Mouse (Mus musculus): Measurements from ENCODE around the gene Tbata. TPM values are rescaled to one million over a fixed set of nuclear protein-coding genes. Genes with fewer than 3 reads are reported as not detected.

Tbata gene
- polyA plus RNA-seq, 1 experiment, result 1,293 TPM

DNA sequence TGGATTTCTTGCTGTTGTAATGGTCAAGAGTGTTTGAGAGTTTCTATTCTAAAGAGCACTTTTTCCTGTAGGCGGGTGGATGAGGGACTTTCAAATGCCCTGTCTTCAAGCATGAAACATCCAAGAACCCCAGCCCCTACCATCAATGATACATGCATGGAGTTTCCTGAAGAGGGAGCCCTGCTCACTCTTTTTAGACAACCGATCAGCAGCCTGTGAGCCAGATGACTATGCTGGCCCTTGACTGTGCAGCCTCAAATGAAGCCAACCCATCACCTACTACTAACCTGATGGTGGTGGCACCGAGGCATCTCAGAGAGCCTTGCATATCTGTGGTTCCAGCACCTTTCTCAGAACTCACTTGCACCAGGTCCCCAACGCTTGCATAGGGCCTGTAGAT lies 742 bp downstream of the Tbata start:
- H3K27me3 ChIP-seq (ENCODE audit: control insufficient read depth, insufficient read depth, low read length), result no peaks in the 10 kb centered on the region
- 87% methylated on average over 4 of the region's 4 CpGs for WGBS
- no peak for DNase-seq
- no peak overlapping the region for H3K4me3 ChIP-seq (ENCODE audit: control insufficient read depth, insufficient read depth, low read length)
- TF ChIP-seq CTCF (IDR thresholded peaks at IDR 0.05; ENCODE audit: borderline replicate concordance, control insufficient read depth, extremely low read depth, insufficient read depth, low read length, poor library complexity) (no peak), POLR2A (IDR thresholded peaks at IDR 0.05; ENCODE audit: control insufficient read depth, extremely low read depth, insufficient read depth, low read length, poor library complexity) (no peak)
- no peaks in the 10 kb centered on the region for H3K36me3 ChIP-seq (ENCODE audit: control insufficient read depth, insufficient read depth, low read length)
- H3K4me1 ChIP-seq (replicated peaks; ENCODE audit: control insufficient read depth, insufficient read depth, low read length), result 0 out of 2 replicates have a peak, but pooled peaks cover 4% of the 10 kb centered on the region
- H3K27ac ChIP-seq (ENCODE audit: control insufficient read depth, insufficient read depth, low read length), result no peak overlapping the region

DNA sequence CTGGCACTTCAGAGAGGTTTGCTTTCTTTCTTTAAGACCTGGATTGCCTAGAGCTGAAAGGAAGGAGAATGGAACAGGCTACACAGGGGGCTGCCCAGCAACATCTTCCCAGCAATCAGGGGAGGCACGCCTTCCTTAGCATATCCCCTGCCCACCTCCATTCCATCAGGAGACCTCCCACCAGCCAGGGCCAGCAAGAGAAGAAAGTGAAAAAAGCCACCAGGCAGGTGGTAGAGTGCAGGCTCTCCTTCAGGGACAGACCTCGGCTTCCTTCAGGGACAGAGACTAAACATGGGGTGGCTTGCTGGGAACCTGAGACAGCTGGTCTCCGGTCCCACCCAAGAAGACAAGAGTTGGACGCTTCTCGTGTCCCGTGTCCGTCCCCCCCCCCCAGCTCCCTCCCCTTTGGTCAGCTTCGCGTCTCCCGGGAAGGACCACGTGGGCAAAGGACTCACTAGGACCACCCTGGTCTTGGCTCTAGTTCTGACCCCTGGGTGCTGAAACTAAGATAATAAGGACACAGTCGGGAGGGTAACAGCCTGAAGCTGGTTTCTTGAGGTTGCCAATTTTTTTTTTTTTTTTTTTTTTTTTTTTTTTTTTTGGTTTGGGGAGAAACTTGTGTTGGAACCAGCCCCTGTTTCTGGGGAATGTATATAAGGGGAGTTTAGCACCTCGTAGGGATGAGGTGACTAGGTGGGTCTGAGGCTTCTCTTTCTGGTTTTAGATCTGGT lies 3.1 kb downstream of the Tbata start:
- H3K36me3 ChIP-seq (ENCODE audit: control insufficient read depth, insufficient read depth, low read length), result no peaks in the 10 kb centered on the region
- H3K27ac ChIP-seq (ENCODE audit: control insufficient read depth, insufficient read depth, low read length), result no peak overlapping the region
- H3K4me3 ChIP-seq (ENCODE audit: control insufficient read depth, insufficient read depth, low read length), result no peak overlapping the region
- no peak for DNase-seq
- no peaks in the 10 kb centered on the region for H3K4me1 ChIP-seq (replicated peaks; ENCODE audit: control insufficient read depth, insufficient read depth, low read length)
- no peaks in the 10 kb centered on the region for H3K27me3 ChIP-seq (ENCODE audit: control insufficient read depth, insufficient read depth, low read length)
- TF ChIP-seq CTCF (IDR thresholded peaks at IDR 0.05; ENCODE audit: borderline replicate concordance, control insufficient read depth, extremely low read depth, insufficient read depth, low read length, poor library complexity), result no peak
- no peak for TF ChIP-seq POLR2A (IDR thresholded peaks at IDR 0.05; ENCODE audit: control insufficient read depth, extremely low read depth, insufficient read depth, low read length, poor library complexity)
- 58% methylated on average over 13 of the region's 13 CpGs for WGBS

DNA sequence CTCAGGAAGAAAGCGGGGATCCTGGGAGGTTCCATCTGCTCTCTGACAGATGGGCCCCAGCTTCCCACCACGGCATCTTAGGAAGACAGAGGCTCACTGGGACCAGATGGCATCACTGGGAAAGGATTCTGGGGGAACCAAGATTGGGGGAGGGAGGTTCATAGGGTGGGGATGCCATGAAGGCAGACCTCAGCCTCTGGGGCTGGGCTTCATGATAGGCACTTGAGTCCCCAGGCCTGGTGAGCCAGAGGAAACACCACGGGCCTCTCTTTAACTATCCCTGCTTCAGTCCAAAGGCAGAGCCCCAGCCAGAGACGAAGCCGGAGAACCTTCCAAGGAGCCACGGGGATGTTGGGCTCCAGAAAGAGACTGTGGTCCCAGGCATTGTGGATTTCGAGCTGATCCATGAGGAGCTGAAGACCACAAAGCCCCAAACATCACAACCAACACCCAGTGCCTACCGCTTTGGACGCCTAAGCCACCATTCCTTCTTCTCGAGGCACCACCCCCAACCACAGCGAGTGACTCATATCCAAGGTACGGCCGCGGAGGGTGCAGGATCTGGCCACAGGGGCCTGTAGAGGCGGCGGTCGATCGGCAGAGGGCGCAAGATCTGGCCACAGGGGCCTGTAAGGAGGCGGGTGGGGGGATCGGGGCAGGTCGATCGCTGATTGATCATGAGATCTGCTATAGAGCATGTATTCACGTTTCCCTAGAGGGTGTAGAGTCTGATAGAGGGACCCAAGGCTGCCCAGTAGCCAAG lies 3.9 kb downstream of the Tbata start:
- Histone ChIP-seq H3K27ac (ENCODE audit: control insufficient read depth, insufficient read depth, low read length) (no peak overlapping the region), H3K4me3 (ENCODE audit: control insufficient read depth, insufficient read depth, low read length) (no peak overlapping the region), H3K4me1 (replicated peaks; ENCODE audit: control insufficient read depth, insufficient read depth, low read length) (no peaks in the 10 kb centered on the region), H3K27me3 (ENCODE audit: control insufficient read depth, insufficient read depth, low read length) (no peaks in the 10 kb centered on the region), H3K36me3 (ENCODE audit: control insufficient read depth, insufficient read depth, low read length) (no peaks in the 10 kb centered on the region)
- no peak for TF ChIP-seq POLR2A (IDR thresholded peaks at IDR 0.05; ENCODE audit: control insufficient read depth, extremely low read depth, insufficient read depth, low read length, poor library complexity)
- 0 out of 2 replicates have a peak, but pooled peaks have one; percentile 40 for TF ChIP-seq CTCF (IDR thresholded peaks at IDR 0.05; ENCODE audit: borderline replicate concordance, control insufficient read depth, extremely low read depth, insufficient read depth, low read length, poor library complexity)
- DNase-seq, result peak; percentile 12
- WGBS, result 16% methylated on average over 24 of the region's 24 CpGs

DNA sequence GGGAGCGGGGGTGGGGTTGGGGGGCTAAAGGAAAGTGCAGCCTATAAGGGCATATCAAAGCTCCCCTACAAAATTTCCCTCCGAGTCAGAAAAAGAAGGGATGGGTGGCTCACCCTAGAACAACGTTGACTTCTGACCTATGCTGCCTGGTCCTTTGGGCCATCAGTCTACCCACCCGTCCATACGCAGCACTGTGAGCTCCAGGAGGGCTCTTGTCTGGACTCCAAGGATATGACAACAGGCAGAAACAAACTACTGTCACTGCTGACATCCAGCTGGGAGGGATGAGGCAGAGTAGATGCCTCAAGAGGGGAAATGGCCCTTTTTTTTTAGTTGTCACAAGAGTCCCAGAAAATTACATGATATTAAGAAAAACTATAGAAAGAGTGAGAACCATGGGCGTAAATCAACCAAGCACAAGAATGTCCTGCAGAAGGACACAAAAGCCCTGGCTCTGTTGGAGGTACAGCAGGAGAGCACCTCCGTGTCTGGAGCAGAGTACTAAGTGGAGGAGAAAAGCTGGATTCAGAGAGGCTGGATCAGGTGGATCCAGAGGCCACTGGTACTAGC lies 4.6 kb downstream of the Tbata start:
- H3K4me1 ChIP-seq (replicated peaks; ENCODE audit: control insufficient read depth, insufficient read depth, low read length), result no peaks in the 10 kb centered on the region
- H3K4me3 ChIP-seq (ENCODE audit: control insufficient read depth, insufficient read depth, low read length), result no peak overlapping the region
- H3K36me3 ChIP-seq (ENCODE audit: control insufficient read depth, insufficient read depth, low read length), result no peaks in the 10 kb centered on the region
- no peaks in the 10 kb centered on the region for H3K27me3 ChIP-seq (ENCODE audit: control insufficient read depth, insufficient read depth, low read length)
- TF ChIP-seq POLR2A (IDR thresholded peaks at IDR 0.05; ENCODE audit: control insufficient read depth, extremely low read depth, insufficient read depth, low read length, poor library complexity) (no peak), CTCF (IDR thresholded peaks at IDR 0.05; ENCODE audit: borderline replicate concordance, control insufficient read depth, extremely low read depth, insufficient read depth, low read length, poor library complexity) (no peak)
- 70% methylated on average over 7 of the region's 7 CpGs for WGBS
- no peak for DNase-seq
- no peak overlapping the region for H3K27ac ChIP-seq (ENCODE audit: control insufficient read depth, insufficient read depth, low read length)

DNA sequence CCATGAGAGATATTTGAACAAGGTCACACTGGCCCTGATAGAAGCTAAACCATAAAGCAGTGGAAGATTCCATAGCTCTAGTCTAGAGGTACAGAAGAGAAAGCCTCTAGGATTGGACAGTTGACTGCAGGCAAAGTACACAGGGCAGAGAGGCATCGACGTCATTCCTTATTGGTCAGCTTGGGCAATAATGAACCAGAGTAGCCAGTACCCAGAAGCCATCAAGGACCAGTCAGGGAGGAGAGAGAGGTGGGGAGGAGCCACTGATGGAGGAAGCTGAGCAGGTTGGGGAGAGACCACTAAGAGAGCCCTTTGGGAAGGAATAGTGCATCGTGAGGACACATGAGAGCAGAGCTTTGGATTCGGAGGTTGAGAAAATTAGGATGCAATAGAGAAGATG lies 6.0 kb downstream of the Tbata start:
- Histone ChIP-seq H3K27me3 (ENCODE audit: control insufficient read depth, insufficient read depth, low read length) (no peaks in the 10 kb centered on the region), H3K4me3 (ENCODE audit: control insufficient read depth, insufficient read depth, low read length) (no peak overlapping the region), H3K36me3 (ENCODE audit: control insufficient read depth, insufficient read depth, low read length) (no peaks in the 10 kb centered on the region), H3K4me1 (replicated peaks; ENCODE audit: control insufficient read depth, insufficient read depth, low read length) (no peaks in the 10 kb centered on the region), H3K27ac (ENCODE audit: control insufficient read depth, insufficient read depth, low read length) (no peak overlapping the region)
- TF ChIP-seq CTCF (IDR thresholded peaks at IDR 0.05; ENCODE audit: borderline replicate concordance, control insufficient read depth, extremely low read depth, insufficient read depth, low read length, poor library complexity) (no peak), POLR2A (IDR thresholded peaks at IDR 0.05; ENCODE audit: control insufficient read depth, extremely low read depth, insufficient read depth, low read length, poor library complexity) (no peak)
- no peak for DNase-seq
- 89% methylated on average over 4 of the region's 4 CpGs for WGBS

DNA sequence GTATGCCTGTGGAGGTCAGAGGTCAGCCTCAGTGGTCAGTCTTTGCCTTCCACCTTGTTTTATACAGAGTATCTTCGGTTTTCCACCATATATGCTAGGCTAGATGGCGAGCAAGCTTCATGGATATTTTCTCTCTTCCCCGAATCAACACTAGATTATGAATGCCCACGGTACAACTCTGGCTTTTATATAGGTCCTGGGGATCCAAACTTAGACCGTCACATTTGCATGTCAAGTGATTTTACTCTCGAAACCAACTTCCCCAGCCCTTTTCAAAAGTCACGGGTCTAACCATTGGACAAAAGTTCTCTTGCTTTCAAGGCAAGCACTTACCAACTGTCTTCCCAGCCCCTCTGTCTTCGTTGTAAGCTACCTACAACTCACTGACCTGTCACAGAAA lies 6.9 kb downstream of the Tbata start:
- DNase-seq, result no peak
- Histone ChIP-seq H3K4me3 (ENCODE audit: control insufficient read depth, insufficient read depth, low read length) (no peak overlapping the region), H3K27ac (ENCODE audit: control insufficient read depth, insufficient read depth, low read length) (no peak overlapping the region), H3K36me3 (ENCODE audit: control insufficient read depth, insufficient read depth, low read length) (no peaks in the 10 kb centered on the region), H3K27me3 (ENCODE audit: control insufficient read depth, insufficient read depth, low read length) (no peaks in the 10 kb centered on the region), H3K4me1 (replicated peaks; ENCODE audit: control insufficient read depth, insufficient read depth, low read length) (no peaks in the 10 kb centered on the region)
- TF ChIP-seq CTCF (IDR thresholded peaks at IDR 0.05; ENCODE audit: borderline replicate concordance, control insufficient read depth, extremely low read depth, insufficient read depth, low read length, poor library complexity) (no peak), POLR2A (IDR thresholded peaks at IDR 0.05; ENCODE audit: control insufficient read depth, extremely low read depth, insufficient read depth, low read length, poor library complexity) (no peak)
- WGBS, result 86% methylated on average over 8 of the region's 8 CpGs

Data from thymus, adult 2 months (tissue).